Mouse (Mus musculus) fibroblast of lung, adult 2 months (primary cell): ENCODE results near the gene Zfp768.
"Not testable (repeated sequence)": the region's sequence is repeated elsewhere in the genome, so short reads cannot be mapped to it uniquely, and the experiment has no call there.

Experiments
- DNase-seq: peaks from one replicate; pipeline ENCODE4 v3.0.0-alpha.2; 2011; ENCODE audit warnings: low read depth

Zfp768 gene

DNA sequence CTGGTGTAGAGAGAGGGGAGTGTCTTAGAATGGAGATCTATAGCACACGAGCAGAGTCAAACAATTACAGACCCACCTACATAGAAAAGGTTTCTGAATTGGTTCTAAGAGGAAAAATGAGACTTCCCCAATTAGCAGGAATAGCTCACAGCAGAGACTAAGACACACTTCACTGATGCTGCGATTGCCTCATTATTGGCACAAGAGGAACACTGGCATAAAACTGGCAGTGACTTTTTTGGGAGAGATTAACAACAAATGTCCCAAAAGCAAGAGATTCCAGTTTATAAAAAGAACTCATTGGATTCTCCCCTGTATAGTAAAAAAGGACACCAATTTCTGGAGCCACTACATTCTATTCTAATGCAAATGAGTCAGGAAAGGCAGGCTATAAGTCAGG, 12.5 kb upstream of the Zfp768 start:
- no peak for DNase-seq

DNA sequence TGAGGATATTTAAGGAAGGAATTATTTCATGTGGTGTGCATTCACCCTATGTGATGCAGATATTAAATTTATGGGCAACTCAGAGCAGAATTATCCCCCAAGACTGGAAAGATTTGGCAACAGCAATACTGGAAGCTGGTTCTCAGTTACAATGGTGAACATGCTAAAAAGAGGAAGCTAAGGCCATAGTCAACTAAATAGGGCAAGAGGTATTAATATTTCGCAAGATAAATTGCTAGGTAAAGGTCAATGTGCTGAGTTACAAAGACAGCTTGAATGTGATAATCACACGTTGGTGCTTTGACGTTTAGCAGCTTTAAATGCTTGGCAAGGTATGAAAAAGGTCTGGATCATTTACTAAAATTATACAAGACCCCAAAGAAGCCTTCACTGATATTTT, 10.4 kb upstream of the Zfp768 start:
- no peak for DNase-seq

DNA sequence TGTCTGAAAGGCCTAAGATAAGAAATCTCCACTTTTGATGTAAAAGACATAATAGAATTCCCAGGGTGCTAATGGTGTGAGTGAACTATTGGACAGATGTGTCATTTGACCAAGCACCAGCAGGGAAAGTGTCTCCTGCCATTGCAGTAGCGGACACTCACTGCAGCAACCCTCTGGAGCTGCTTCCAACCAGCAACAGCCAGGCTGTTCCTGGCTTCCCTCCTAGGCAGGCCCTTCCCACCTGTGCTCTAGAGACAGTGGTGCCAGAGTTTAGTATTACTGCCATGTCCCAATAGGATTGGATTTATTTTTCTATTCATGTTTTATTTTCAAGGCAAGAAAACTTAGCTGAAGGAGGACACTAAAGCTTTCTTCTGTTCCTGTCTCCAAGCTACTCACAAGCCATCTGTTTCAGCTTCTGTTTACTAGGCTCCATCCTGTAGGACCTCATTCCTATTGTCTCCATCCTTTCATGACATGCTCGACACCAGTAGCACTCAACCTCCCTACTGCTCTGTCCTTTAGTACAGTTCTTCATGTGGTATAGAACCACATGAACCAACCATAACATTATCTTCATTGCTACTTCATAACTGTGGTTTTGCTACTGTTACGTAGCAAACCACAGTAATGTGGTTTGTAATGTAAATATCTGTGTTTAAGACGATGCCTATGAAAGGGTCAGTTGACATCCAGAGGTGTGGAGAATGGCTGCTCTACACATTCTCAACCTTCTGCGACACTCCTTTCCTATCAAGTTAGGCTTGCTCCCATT, 6.0 kb upstream of the Zfp768 start:
- no peak for DNase-seq

DNA sequence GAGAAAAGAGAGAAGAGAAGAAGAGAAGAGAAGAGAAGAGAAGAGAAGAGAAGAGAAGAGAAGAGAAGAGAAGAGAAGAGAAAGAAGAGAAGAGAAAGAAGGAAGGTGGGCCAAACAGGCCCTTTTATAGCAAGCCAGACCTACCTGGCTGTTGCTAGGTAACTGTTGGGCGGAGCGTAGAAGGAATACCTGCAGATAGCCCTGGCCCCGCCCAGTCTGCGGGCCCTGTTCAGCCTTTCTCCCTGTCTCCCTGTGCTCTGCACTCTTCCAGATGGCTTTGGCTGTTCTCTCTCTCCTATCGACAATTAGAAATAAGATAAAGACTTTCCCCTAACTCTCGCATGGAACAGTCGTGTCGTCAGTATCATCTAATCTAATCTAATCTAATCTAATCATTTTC, 1.3 kb upstream of the Zfp768 start:
- DNase-seq: no peak

DNA sequence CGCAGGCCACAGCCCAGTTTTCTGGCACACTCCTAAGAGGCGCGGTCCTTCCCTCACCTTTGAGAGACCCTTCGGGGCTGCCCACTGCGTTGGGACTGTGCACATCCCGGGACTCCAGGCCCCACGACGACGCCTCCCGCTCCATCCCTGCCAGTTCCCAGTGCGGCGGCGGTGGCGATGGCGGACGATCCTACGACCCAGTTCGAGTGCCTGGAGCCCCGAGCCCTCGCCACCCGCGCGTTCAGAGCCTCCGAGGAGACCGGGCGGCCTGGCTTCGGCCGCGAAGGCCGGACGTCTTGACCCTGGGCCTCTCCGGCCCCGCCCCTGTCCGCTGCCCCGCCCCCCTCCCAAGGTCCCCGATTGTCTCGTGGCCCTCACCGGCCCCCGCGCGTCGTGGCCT, 297 bp downstream of the Zfp768 start:
- no peak for DNase-seq

DNA sequence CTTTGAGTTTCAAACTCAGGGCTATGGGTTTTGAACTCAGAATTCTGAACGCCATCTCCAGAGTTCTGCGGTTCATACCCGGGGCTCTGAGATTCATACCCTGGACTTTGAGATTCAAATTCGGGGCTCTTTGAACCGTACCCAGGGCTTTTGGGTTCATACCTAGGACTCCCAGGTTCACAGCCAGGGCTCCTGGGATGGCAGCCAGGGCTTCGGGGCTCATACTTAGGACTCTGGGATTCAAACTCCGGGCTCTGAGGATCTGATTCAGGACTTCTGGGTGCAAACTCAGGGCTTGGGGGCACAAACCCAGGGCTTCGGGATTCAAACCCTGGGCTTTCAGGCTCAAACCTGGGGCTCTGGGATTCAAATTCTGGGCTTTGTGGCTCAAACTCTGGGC, 1.0 kb downstream of the Zfp768 start:
- no peak for DNase-seq

DNA sequence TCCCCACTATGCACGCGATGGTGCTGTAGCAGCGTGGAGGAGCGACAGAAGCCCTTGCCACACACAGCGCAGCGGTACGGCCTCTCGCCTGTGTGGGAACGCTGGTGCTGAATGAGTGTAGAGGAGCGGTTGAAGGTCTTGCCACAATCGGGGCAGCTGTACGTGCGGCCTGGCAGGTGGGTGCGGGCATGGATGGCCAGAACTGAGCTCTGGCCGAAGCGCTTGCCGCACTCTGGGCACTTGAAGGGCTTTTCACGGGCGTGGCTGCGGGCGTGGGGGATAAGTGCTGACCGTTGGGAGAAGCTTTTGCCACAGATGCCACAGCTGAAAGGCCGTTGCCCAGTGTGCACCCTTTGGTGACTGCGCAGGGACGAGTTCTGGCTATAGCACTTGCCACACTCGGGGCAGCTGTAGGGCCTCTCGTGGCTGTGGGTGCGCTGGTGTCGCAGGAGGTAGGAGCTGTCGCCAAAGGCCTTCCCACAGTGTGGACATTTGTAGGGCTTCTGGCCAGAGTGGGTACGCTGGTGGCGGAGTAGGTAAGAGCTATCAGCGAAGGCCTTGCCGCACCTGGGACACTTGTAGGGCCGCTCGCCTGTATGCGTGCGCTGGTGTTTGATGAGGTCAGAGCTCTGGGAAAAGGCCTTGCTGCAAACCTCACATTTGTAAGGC, 1.9 kb downstream of the Zfp768 start:
- no peak for DNase-seq

DNA sequence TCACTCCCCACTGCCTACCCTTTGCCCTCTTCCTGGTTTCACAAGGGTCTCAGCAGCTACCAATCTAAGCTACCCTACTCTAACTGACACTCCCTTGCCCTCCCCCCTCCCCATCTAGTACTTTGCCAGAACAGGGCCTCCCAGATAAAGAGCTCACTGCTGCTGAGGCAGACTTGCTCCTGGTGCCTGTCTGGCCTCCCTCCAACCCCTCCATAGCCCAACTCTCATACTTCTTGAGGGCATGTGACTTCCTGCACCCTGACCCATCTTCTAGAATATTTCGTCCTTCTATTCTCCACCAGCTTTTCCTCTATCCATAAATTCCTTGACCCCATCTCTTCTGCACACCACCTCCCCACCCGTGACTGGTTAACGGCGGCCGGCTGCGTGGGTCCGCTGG, 2.5 kb downstream of the Zfp768 start:
- DNase-seq: no peak

DNA sequence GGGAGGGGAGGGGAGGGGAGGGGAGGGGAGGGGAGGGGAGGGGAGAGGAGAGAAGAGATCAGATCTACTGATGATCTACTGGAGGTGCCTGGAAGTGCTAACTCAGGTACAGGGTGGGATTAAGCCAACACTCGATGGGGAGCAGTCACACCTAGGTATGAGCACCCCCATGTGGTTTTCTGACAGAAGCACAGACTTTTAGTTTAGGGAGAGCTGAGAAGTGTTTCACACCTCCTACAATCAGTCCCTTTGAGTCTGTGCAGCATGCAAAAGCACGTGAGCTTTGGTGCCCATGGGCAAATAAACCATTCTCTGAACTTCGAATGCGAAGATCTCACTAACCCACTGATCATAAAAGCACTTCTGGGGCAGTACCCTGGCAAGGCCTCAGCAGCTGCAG, 3.1 kb downstream of the Zfp768 start:
- DNase-seq: no peak

DNA sequence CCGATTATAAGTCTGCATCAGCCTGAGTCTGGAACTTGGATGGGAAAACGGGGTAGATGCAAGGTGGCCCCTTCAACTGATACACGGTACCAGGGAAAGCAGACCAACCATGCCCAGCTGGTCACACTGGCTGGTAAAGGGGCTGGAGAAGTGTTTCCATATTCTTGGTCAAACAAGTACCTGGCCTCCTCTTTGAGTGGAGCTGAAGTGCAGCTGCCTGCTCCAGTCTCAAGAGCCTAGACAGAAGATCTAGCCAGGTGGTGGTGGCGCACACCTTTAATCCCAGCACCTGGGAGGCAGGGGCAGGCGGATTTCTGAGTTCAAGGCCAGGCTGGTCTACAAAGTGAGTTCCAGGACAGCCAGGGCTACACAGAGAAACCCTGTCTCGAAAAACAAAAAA, 3.5 kb downstream of the Zfp768 start:
- DNase-seq: not testable (repeated sequence)

DNA sequence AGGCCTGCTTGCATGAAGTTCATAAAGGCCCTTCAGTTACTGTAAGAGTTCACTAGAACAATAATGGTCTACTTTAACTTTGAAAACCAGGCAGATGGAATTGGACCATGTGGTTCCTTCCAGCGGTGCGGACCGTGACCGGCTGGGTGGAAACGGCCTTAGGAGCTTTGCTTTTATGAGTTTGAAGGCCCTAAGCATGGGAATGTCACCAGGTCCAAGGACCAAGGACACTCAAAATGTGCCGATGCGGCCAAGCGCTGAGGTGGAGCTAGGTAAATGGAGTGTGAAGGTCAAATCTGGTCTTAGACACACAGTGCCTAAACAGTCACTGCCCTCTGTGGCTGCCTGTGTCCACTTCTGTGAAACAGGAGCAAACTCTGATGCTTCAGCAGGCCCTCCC, 4.0 kb downstream of the Zfp768 start:
- no peak for DNase-seq

DNA sequence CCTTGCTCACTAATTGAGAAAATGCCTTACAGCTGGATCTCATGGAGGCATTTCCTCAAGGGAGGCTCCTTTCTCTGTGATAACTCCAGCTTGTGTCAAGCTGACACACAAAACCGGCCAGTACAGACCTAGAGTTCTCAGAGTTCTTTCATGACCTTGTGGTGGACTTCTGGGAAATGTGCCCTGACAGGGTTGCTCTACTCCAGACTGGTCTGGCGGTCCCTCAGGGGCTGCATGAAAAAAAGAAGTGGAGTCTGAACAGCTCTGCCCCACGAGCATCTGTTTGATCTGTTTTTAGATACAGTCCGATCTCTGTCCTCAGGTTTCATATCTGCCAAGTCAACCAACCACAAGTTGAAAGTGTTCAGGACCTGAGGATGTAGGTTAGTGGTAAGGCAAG, 7.8 kb downstream of the Zfp768 start:
- no peak for DNase-seq

DNA sequence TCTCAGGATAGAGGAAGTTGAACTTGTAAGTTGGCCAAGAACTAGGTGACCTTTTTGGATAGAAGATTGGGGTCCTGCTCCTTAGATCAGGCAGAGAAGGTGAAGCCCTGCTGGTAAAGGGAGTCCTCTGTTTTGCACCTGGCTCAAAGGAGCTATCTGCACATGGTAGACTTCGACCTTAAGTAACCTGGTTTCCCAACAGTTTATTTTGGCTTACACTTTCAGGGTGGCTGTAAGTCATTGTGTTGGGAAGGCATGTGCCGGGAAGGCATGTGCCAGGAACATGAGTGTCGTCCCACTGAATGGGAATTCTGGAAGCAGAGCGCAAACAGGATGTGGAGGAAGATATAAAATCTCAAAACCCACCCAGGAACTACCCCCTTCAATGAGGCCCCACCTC, 9.8 kb downstream of the Zfp768 start:
- no peak for DNase-seq

DNA sequence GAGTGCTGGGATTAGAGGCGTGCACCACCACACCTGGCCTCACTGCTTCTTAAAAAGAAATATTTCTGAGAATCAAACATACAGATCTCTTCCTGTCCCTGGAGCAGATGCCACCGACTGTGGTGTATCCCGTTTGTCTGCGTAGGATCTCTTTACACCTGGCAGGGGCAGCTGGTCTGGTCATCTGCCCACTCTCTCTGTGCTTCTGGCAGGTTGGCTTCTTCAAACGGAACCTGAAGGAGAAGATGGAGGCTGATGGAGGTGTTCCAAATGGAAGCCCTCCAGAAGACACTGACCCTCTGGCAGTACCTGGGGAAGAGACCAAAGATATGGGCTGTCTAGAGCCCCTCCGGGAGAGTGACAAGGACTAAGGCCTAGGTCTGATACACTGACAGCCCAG, 12.1 kb downstream of the Zfp768 start:
- no peak for DNase-seq

DNA sequence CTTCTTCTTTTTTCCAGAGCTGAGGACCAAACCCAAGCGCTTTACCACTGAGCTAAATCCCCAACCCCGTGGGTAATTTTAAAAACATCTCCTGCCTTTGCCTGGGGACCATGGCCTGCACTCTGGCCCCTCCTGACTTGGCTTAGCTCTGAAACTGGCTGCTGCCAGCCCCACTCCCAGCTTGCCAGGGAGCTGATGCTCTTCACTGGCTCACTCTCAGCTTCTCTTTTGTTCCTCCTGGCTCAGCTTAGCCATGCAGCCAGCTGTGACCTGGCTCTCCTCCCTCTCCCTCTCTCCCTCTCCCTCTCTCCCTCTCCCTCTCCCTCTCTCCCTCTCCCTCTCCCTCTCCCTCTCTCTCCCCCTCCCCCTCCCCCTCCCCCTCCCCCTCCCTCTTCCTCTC, 18.7 kb downstream of the Zfp768 start:
- DNase-seq: no peak

DNA sequence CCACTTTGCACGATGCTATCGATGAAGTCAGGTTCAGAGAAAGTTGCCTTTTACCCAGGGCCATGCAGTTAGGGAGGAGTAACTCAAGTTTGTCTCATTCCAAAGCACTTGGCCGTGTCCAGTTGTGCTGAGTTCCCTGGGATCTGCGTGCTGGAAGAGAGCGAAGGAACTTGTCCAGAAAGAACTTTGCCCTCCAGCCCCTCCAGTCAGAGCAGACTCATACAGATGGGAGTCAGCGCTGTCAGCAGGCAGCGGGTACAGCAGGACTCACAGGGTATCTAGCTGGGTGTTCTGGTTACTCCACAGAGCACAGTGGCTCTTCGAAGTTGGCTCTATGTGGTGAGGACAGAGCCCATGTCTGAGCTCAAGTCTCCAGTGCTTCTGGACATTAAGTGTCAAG, 19.8 kb downstream of the Zfp768 start:
- DNase-seq: no peak

DNA sequence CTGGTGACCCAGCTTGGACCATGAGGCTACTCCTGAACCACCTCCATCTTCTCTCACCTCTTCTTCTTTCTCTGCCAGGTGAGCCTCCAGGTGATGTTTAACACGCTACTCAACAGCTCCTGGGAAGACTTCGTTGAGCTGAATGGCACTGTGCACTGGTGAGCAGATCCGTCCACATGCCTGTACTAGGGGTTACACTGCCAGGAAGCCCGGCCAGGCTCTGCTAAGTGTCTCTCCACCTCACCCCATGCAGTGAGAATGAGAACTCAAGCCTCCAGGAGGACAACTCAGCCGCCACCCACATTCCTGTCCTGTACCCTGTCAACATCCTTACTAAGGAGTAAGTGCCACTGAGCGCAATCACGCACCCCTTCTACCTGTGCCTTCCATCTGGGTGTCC, 20.4 kb downstream of the Zfp768 start:
- no peak for DNase-seq

DNA sequence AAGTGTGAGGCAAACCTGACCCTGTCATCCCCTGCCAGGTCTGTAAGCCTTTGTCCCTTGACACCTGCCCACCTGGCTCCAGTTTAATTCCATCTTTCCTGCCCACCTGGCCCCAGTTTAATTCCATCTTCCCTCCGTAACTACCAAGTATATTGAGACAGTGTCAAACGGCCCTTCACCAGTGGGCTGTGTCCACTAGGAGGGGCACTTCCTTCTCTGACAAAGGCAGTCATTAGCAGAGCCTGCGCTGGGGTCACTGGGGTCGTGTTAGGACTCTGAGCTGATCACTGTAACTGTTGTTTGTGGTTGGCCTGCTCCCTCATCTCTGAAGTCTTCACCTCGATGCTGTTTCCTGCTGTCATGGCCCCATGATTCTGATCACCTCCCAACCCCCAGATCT, 23.3 kb downstream of the Zfp768 start:
- no peak for DNase-seq

DNA sequence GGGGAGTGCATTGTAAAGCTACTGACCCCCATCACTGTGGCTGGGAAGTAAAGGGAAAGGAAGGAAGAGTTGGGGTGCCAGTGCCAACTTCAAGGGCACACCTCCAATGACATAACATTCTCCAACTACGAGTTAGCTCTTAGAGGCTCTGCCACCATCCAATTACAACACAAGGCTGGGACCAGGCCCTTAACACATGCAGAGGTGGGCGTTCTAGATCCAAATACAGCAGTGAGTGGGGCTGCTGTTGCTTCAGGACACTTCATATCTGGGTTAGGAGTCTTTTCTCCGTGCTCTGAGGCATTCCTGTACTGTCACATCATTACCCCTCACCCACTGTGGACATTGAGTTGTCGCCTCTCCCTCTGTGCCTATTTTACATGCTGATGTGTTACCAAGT, 24.3 kb downstream of the Zfp768 start:
- DNase-seq: no peak

DNA sequence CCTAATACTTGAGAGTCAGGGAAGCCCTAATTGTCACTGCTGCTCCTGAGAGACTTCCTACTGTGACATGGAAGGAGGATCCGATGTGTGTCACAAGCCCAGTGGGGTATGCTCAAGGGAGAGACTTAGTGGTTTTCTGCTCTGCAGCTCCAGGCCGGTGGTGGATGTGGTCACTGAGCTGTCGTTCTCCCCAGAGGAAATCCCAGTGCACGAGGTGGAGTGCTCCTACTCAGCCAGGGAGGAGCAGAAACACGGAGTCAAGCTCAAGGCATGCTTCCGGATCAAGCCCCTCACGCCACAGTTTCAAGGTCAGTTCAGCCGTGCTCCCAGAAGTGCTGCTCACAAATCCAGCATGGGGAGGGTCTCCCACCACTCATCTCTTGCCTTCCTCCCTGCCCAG, 31.5 kb downstream of the Zfp768 start:
- DNase-seq: no peak

DNA sequence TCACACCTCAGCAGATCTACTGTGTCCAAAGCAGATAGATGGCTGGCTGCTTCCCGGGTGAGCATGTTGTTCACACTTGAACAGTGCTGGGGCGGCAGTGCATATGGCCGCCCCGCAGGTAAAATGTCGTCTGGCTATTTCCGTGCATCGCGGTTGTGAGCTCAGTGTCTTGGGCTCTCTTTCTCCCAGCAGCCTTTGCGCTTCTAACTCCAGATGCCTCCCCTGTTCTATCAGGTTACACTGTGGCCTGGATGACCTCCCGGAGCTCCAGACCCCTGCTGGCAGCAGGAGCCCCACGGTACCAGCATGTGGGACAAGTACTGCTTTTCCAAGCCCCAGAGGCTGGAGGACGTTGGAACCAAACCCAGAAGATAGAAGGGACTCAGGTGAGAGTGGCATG, 35.4 kb downstream of the Zfp768 start:
- DNase-seq: no peak

DNA sequence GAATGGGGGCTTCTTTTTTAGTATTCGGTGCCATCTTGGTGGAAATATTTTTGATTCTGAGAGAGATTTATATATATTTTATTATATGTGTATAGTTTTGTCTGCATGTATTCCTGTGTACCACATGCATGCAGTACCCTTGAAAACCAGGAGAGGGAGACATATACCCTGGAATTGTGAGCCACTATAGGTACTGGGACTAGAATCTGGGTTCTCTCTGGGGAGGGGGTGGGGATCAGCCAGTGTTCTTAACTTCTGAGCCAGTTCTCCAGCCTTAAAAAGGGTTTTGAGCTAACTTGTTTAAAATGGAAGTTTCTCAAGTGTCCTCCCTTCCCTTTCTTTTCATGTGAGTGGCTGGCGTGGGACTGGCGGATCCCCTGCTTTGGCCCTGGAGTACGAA, 36.5 kb downstream of the Zfp768 start:
- peak; percentile 22 for DNase-seq

DNA sequence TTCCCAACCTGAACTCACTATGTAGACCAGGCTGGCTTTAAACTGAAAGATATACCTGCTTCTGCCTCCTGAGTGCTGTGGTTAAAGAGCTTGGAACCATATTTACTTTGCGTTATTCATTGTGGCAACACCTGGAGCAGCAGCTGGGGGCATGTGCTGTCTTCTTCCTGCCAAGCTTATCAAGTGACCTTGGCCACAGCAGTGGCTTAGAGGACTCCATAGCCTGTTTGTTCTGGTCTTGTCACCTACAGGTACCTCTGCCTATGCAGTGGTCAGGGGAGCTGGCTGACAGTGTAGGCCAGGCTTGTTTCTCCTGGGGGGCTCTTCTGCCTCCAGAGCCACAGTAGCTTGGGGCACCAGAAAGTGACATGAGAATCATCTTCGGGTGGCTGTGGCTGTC, 37.0 kb downstream of the Zfp768 start:
- no peak for DNase-seq

DNA sequence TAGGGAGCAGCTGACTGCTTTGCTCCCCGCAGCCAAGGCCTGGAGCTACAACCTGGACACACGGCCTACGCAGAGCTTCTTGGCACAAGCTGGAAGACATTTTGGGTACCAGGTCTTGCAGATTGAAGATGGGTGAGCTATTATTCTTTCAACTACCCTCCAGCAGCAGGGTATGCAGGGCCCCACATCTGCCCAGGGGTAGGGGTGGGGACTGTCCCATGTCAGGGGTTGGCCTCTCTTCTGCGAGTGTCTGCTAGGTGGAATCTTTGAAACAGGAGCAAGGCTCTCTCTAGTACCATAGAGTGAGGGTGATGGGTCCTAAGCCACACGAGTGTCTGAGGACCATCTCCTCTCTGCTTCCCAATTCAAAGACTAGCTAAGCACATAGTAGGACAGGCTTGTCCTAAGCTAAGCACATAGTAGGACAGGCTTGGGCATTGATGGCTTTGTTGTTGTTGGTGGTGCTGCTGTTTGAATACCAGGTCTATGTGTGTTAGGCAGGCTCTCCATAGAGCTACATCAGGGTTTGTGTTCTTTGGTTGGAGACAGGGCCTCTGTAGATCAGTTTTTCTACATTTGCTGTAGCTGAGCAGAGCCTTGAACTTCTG, 47.7 kb downstream of the Zfp768 start:
- DNase-seq: no peak
